Mouse (Mus musculus): Measurements from ENCODE around the gene Tpm4. TPM values are rescaled to one million over a fixed set of nuclear protein-coding genes. Genes with fewer than 3 reads are reported as not detected.

The Tpm4 gene
- polyA plus RNA-seq, 1 experiment = 64.0 TPM

GRCm38 (mm10) chr8:72151418-72152078, 16.8 kb downstream of the Tpm4 start:
- H3K4me1 ChIP-seq (ENCODE audit: control insufficient read depth, insufficient read depth, insufficient read length, low read length) = peaks cover under 1% of the 10 kb centered on the region; the same call in 1 of the 2 replicates
- 0 out of 2 replicates have a peak overlapping the region, but pooled peaks have one; percentile 13 for H3K27ac ChIP-seq (replicated peaks; ENCODE audit: low read depth, low read length)
- no peak overlapping the region for H3K4me3 ChIP-seq (ENCODE audit: insufficient read depth, low read depth, low read length)

- H3K4me3 ChIP-seq (ENCODE audit: insufficient read depth, low read depth, low read length) = no peak overlapping the region
- no peaks in the 10 kb centered on the region; the same call in 1 of the 2 replicates for H3K4me1 ChIP-seq (ENCODE audit: control insufficient read depth, insufficient read depth, insufficient read length, low read length)
- H3K27ac ChIP-seq (replicated peaks; ENCODE audit: low read depth, low read length) = no peak overlapping the region
Observed at GRCm38 (mm10) chr8:72153382-72153781, 18.6 kb downstream of the Tpm4 start.

GRCm38 (mm10) chr8:72158096-72158495, 23.3 kb downstream of the Tpm4 start:
- Histone ChIP-seq H3K27ac (replicated peaks; ENCODE audit: low read depth, low read length) (no peak overlapping the region), H3K4me1 (ENCODE audit: control insufficient read depth, insufficient read depth, insufficient read length, low read length) (peaks cover 7% of the 10 kb centered on the region), H3K4me3 (ENCODE audit: insufficient read depth, low read depth, low read length) (no peak overlapping the region)

GRCm38 (mm10) chr8:72158726-72159125, 24.0 kb downstream of the Tpm4 start:
- Histone ChIP-seq H3K4me3 (ENCODE audit: insufficient read depth, low read depth, low read length) (no peak overlapping the region), H3K4me1 (ENCODE audit: control insufficient read depth, insufficient read depth, insufficient read length, low read length) (peaks cover 7% of the 10 kb centered on the region), H3K27ac (replicated peaks; ENCODE audit: low read depth, low read length) (no peak overlapping the region)

- no peak overlapping the region for H3K27ac ChIP-seq (replicated peaks; ENCODE audit: low read depth, low read length)
- peaks cover 7% of the 10 kb centered on the region for H3K4me1 ChIP-seq (ENCODE audit: control insufficient read depth, insufficient read depth, insufficient read length, low read length)
- H3K4me3 ChIP-seq (ENCODE audit: insufficient read depth, low read depth, low read length) = no peak overlapping the region; the same call in 1 of the 2 replicates
Observed at GRCm38 (mm10) chr8:72160007-72160406, 25.2 kb downstream of the Tpm4 start.

GRCm38 (mm10) chr8:72160707-72161697, 26.2 kb downstream of the Tpm4 start, which contains the start of gene Rab8a:
Gene Rab8a, plus strand, starts transcription at chr8:72161200.
- peak within 1 kb of the TSS; percentile 85 for H3K4me3 ChIP-seq (ENCODE audit: insufficient read depth, low read depth, low read length)
- H3K27ac ChIP-seq (replicated peaks; ENCODE audit: low read depth, low read length) = peak within 1 kb of the TSS; percentile 78
- peaks cover 7% of the 10 kb centered on the region for H3K4me1 ChIP-seq (ENCODE audit: control insufficient read depth, insufficient read depth, insufficient read length, low read length)

GRCm38 (mm10) chr8:72162821-72163220, 28.0 kb downstream of the Tpm4 start:
- H3K27ac ChIP-seq (replicated peaks; ENCODE audit: low read depth, low read length) = no peak overlapping the region
- no peak overlapping the region for H3K4me3 ChIP-seq (ENCODE audit: insufficient read depth, low read depth, low read length)
- H3K4me1 ChIP-seq (ENCODE audit: control insufficient read depth, insufficient read depth, insufficient read length, low read length) = peaks cover 7% of the 10 kb centered on the region

- Histone ChIP-seq H3K4me3 (ENCODE audit: insufficient read depth, low read depth, low read length) (no peak overlapping the region), H3K4me1 (ENCODE audit: control insufficient read depth, insufficient read depth, insufficient read length, low read length) (no peaks in the 10 kb centered on the region), H3K27ac (replicated peaks; ENCODE audit: low read depth, low read length) (no peak overlapping the region)
Observed at GRCm38 (mm10) chr8:72169098-72169668, 34.4 kb downstream of the Tpm4 start.

GRCm38 (mm10) chr8:72169681-72170249, 35.0 kb downstream of the Tpm4 start:
- H3K4me3 ChIP-seq (ENCODE audit: insufficient read depth, low read depth, low read length) = no peak overlapping the region
- H3K4me1 ChIP-seq (ENCODE audit: control insufficient read depth, insufficient read depth, insufficient read length, low read length) = no peaks in the 10 kb centered on the region
- no peak overlapping the region for H3K27ac ChIP-seq (replicated peaks; ENCODE audit: low read depth, low read length)

GRCm38 (mm10) chr8:72177346-72177925, 42.7 kb downstream of the Tpm4 start:
- Histone ChIP-seq H3K27ac (replicated peaks; ENCODE audit: low read depth, low read length) (no peak overlapping the region), H3K4me3 (ENCODE audit: insufficient read depth, low read depth, low read length) (no peak overlapping the region), H3K4me1 (ENCODE audit: control insufficient read depth, insufficient read depth, insufficient read length, low read length) (no peaks in the 10 kb centered on the region)

GRCm38 (mm10) chr8:72183554-72184202, 48.9 kb downstream of the Tpm4 start:
- no peak overlapping the region for H3K4me3 ChIP-seq (ENCODE audit: insufficient read depth, low read depth, low read length)
- H3K4me1 ChIP-seq (ENCODE audit: control insufficient read depth, insufficient read depth, insufficient read length, low read length) = no peaks in the 10 kb centered on the region
- no peak overlapping the region; the same call in 1 of the 2 replicates for H3K27ac ChIP-seq (replicated peaks; ENCODE audit: low read depth, low read length)

- no peak overlapping the region for H3K27ac ChIP-seq (replicated peaks; ENCODE audit: low read depth, low read length)
- no peaks in the 10 kb centered on the region for H3K4me1 ChIP-seq (ENCODE audit: control insufficient read depth, insufficient read depth, insufficient read length, low read length)
- no peak overlapping the region for H3K4me3 ChIP-seq (ENCODE audit: insufficient read depth, low read depth, low read length)
Observed at GRCm38 (mm10) chr8:72187793-72188331, 53.1 kb downstream of the Tpm4 start.

GRCm38 (mm10) chr8:72189417-72190214, 54.8 kb downstream of the Tpm4 start, which contains the start of gene Hsh2d:
Gene Hsh2d, plus strand, starts transcription at chr8:72189638.
- Histone ChIP-seq H3K4me3 (ENCODE audit: insufficient read depth, low read depth, low read length) (no peak within 1 kb of the TSS), H3K27ac (replicated peaks; ENCODE audit: low read depth, low read length) (no peak within 1 kb of the TSS), H3K4me1 (ENCODE audit: control insufficient read depth, insufficient read depth, insufficient read length, low read length) (no peaks in the 10 kb centered on the region)
